Mouse (Mus musculus) heart, postnatal 25 days (tissue): Measurements from ENCODE around the gene Pla2g3. TPM values are rescaled to one million over a fixed set of nuclear protein-coding genes. Genes with fewer than 3 reads are reported as not detected.
A peak's percentile ranks its signal among the peaks of the same experiment; 100 is the strongest.

ENCODE experiments used
- DNase-seq: peaks from one replicate; pipeline ENCODE4 v3.0.0; 2022; ENCODE audit warnings: low spot score
- intact Hi-C: fragments of 180-260 bp; cut with DNase I; formaldehyde crosslinking; loops from one replicate; pipeline ENCODE4 v1.15.1; 2025
- total RNA-seq, 2 experiments: library from RNA; stranded (reverse); gene quantifications; 2 replicates each; pipeline ENCODE4 v1.2.3; 2021

Gene Pla2g3
- total RNA-seq = not detected

- DNase-seq = no peak
- intact Hi-C loops = no loop called here
Measured at GRCm38 (mm10) chr11:3487952-3488570, at the start of gene Pla2g3. Pla2g3 (plus strand) TSS chr11:3488284.

- intact Hi-C loops = no loop called here
- DNase-seq = no peak
Measured at GRCm38 (mm10) chr11:3441696-3442443, 46.2 kb upstream of the Pla2g3 start.

DNA sequence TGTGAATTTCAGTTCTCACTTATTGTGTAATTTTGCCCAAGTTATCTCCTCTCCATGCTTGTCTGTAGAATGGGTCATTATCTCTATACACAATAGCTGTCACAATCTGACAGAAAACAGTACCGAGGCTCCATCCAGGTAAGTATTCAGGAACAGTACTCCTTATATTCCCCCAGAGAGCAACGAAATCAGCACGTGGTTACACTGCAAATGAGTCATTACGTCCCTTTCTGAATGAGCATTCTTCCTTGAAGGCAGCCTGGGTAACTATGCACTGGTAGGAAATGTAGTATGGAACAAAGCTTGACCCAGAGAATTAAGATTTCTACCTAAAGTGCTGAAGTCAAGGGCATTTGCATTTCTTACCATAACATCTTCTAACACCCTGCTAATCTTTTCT lies 45.4 kb upstream of the Pla2g3 start:
- DNase-seq = no peak
- intact Hi-C loops = no loop called here

- no peak for DNase-seq
- intact Hi-C loops = no loop called here
Measured at GRCm38 (mm10) chr11:3443091-3443490, 45.0 kb upstream of the Pla2g3 start.

DNA sequence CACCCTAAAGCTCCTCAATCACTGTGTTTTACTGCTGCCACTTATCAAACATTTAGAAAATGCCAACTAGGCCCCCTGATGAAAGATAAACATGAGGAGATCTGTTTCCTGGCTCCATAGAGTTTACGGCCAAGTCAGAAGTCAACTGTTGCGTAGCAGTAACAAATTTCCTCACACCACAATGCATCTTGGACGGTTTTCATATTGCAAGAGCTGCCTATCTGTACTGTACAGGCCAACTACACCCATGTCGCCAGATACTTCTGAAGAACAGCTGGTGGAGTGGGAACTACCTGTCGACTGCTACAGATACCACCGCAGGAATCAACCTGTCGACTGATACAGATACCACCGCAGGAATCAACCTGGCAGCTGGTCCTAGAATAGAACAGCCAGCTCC lies 43.2 kb upstream of the Pla2g3 start:
- intact Hi-C loops = no loop called here
- no peak for DNase-seq

GRCm38 (mm10) chr11:3451701-3452163 lies 36.4 kb upstream of the Pla2g3 start:
- DNase-seq = no peak
- intact Hi-C loops = loop anchor here (1.0 to 5.0 kb wide), 2 partner anchors 44 to 64 kb away; partner anchors contain the start of gene Limk2

- intact Hi-C loops = loop anchor here (5.0 kb wide), 1 partner anchor 45 kb away; the partner anchor contains the start of gene Limk2
- DNase-seq = peak; percentile 91
Measured at GRCm38 (mm10) chr11:3452167-3452639, 35.9 kb upstream of the Pla2g3 start, which contains the start of gene Rnf185. Rnf185 (minus strand) TSS chr11:3452363.

DNA sequence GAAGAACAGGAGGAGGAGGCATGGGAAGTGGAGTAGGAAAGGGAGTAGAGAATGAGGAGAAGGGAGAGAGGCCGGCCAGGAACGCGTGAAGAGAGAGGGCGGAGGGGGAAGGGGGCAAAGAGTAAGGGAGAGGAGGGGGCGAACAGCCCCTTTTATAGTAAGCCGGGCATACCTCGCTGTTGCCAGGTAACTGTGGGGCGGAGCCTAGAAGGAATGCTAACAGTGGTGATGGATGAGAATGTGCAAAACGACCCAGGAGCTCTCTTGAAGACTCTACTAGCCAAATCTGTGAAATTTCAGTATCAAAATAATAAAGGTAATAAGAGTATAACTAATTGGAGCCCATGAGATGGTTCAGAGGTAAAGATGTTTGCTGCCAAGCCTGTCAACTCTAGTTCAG lies 35.3 kb upstream of the Pla2g3 start:
- no peak for DNase-seq
- intact Hi-C loops = loop anchor here (5.0 kb wide), 1 partner anchor 45 kb away; the partner anchor contains the start of gene Limk2

DNA sequence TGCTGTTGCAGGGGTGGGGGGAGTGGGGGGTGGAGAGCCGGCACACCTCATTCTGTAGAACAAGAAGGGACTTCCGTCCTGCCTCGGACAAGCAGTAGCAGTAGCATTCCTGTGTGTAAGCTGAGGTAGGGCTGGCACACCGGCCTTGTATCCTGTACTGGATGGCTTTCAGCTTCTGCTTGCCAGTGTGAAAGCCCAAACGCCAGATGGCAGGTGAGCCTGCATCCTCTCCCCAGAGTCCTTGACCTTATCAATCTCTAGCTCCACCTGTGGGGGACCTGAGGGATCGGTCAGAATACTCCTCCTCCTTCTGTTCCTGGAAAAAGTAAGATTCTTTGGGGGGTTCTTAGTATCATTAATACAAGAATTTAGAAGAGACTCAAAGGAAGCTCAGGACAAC lies 34.6 kb upstream of the Pla2g3 start:
- no peak for DNase-seq
- intact Hi-C loops = loop anchor here (5.0 kb wide), 1 partner anchor 46 kb away; the partner anchor contains the start of gene Limk2

DNA sequence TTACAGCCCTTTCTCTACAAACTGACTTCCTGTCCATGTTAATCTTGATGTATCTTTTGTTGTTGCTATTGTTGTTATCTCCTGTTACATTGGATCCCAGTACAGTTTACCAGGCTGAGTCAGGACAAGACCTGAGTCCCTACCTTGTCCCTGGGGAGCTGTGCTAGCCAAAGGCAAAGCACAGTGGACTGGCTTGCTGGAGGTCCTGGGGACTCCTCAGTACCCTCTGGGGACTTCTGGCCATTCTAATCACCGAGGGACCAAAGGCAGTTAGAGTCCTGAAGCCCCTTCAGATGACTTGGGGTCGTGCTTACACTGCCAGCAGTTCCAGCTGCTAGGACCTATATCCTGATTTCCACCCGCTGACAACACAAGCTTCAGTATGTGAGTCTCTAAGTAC lies 33.6 kb upstream of the Pla2g3 start:
- no peak for DNase-seq
- intact Hi-C loops = loop anchor here (5.0 kb wide), 1 partner anchor 47 kb away; the partner anchor contains the start of gene Limk2

- peak; percentile 11 for DNase-seq
Measured at GRCm38 (mm10) chr11:3456354-3456753, 31.7 kb upstream of the Pla2g3 start.

DNA sequence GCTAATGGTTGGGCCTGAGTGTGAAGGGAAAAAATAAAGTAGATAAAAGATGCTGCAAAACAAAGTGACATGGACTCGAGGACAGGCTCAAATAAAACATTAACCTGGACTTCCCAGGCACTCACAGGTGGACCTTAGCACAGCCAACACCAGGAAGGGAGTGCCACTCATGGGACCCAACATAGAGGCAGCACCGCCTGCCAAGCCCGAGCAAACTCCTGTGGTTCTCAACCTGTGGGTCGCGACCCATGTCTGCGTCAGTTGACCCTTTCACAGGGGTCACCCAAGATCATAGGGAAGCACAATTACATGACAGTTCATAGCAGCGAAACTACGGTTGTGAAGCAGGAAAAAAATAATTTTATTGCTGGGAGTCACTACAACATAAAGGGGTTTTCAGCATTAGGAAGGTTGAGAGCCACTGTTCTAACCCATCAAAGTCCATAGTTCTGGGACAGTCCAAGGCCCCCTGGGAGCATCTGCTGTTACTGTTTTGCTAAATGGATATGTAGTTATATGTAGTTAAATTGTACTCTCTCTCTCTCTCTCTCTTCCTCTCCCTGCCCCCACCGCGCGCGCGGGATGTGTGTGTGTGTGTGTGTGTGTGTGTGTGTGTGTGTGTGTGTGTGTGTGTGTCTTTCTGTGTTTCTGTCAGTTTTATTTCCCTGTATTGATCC lies 29.5 kb upstream of the Pla2g3 start:
- intact Hi-C loops = no loop called here
- no peak for DNase-seq

More at GRCm38 (mm10) chr11:3456354-3456753, 31.7 kb upstream of the Pla2g3 start:
- intact Hi-C loops = no loop called here

DNA sequence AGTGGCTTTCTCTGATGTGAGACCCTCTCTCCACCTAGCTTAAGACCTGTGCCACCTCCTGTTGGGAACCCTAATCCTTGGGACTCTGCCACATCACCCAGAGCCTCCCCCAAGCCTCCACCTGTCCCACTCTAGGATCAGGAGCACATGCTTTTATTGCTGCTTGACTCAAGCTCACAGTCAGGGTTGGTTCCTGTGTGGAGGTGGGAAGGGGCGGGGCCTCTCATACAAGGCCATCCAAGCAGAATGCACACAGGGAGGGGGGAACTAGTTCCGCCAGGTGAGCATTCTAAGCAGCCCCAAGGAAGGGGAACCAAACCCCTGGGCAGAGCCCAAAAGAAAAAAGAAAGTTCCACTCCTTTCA lies 29.0 kb upstream of the Pla2g3 start:
- intact Hi-C loops = no loop called here
- DNase-seq = no peak

DNA sequence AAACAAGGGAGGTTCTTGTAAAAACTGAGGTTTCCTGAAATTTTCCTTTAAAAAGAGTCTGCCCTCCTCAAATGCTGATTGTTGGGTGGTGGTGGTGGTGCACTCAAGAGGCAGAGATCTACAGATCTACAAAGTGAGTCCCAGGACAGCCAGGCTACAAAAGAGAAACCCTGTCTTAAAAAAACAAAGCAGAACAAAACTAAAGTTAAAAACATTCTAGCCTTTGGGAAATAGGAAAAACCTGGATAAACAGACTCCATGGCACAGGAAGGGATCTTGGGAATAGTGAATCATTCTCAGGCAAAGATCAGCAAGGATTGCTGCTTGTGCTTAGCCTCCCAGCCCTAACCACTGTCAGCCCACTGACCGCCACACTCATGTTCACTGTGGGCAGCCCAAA lies 25.2 kb upstream of the Pla2g3 start:
- intact Hi-C loops = no loop called here
- no peak for DNase-seq

- DNase-seq = no peak
- intact Hi-C loops = loop anchor here (5.0 to 10.0 kb wide), 2 partner anchors 131 to 403 kb away; no protein-coding TSS in a partner anchor
Measured at GRCm38 (mm10) chr11:3471448-3471850, 16.6 kb upstream of the Pla2g3 start.

DNA sequence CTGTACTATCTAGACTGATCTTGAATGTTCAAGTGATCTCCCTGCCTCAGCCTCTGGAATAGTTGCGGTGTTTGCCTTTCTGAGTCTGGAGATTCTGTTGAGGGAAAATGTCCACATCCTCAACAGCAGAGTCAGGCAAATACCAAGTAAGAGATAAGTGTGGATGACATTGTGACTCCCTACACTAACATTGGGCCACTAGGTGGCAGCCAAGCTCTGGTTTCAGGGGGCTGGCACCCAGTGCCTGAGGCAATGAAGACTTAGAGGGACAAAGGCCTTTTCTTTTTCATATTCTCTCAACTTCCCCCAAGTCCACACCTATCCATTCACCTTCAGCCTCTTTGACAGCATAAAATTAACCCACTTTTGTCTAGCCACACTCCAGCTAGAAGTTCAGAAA lies 15.6 kb upstream of the Pla2g3 start:
- peak; percentile 57 for DNase-seq
- intact Hi-C loops = loop anchor here (2.0 to 10.0 kb wide), 4 partner anchors 130 to 402 kb away; no protein-coding TSS in a partner anchor

GRCm38 (mm10) chr11:3474480-3475115 lies 13.5 kb upstream of the Pla2g3 start:
- intact Hi-C loops = loop anchor here (1.0 to 10.0 kb wide), 3 partner anchors 40 to 400 kb away; partner anchors contain the start of gene Selenom
- no peak for DNase-seq

GRCm38 (mm10) chr11:3475489-3475888 lies 12.6 kb upstream of the Pla2g3 start:
- intact Hi-C loops = loop anchor here (10.0 kb wide), 1 partner anchor 399 kb away; no protein-coding TSS in a partner anchor
- DNase-seq = no peak

DNA sequence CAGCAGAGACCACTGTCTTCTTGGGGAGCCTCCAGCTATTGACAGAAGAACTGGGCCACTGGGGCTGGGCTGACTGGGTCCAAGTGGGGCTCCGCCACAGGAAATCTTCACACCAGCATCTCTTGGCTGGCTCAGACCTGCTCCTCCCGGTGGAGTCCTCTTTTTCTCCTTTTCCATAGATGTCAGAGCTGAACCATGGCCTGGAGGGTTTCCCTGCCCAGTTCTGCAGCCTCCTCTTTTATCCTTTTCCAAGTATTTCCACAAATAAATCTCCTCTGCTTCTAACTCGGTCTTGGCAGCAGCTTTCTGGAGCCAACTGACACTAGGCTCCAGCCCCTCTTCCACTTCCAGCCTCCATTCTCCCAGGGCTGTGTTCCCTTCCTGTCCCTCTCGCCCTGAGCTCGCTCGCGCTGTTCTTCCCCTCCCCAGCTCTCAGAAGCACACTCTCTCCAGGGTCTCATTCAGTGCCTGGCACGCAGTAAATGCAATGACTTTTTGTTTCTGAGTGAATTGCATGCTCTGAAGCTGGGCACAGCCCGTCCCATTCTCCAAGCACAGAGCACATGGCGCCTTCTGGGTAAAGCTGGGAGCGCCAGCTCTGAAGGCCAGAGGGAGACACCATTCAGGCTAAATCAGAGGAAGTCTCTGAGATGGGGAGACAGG lies 4.0 kb upstream of the Pla2g3 start:
- intact Hi-C loops = no loop called here
- DNase-seq = no peak
